Mouse (Mus musculus) MEL (cell line): ENCODE measurements around the gene Itln1.

Experiments used
- CTCF ChIP-seq, 3 experiments: IDR thresholded peaks in 2 of 3; conservative IDR thresholded peaks in 1 of 3; 2 replicates each; pipeline ENCODE4 v1.5.1; 2011 to 2012; ENCODE audit warnings: low read length in 3 of 3, low read depth in 2 of 3, mild to moderate bottlenecking in 2 of 3, improper control_type of control experiment in 1 of 3, inconsistent platforms in 1 of 3, mixed read lengths in 1 of 3, moderate library complexity in 1 of 3; ENCODE audit not compliant: control insufficient read depth in 1 of 3, insufficient read depth in 1 of 3, poor library complexity in 1 of 3, severe bottlenecking in 1 of 3
- E2F4 ChIP-seq: IDR thresholded peaks from 2 replicates; pipeline ENCODE4 v1.6.1; 2011; ENCODE audit warnings: low read depth, low read length, improper control_type of control experiment, borderline replicate concordance
- EP300 ChIP-seq, 2 experiments: IDR thresholded peaks; 2 replicates each; pipeline ENCODE4 v1.6.1; 2011; ENCODE audit warnings: improper control_type of control experiment in 2 of 2, low read length in 2 of 2, low read depth in 1 of 2, mild to moderate bottlenecking in 1 of 2
- ETS1 ChIP-seq: IDR thresholded peaks from 2 replicates; pipeline ENCODE4 v1.6.1; 2012; ENCODE audit warnings: low read depth, mild to moderate bottlenecking, inconsistent platforms, low read length, improper control_type of control experiment, moderate library complexity
- JUND ChIP-seq: IDR thresholded peaks from 2 replicates; pipeline ENCODE4 v1.6.1; 2011; ENCODE audit warnings: low read depth, mild to moderate bottlenecking, improper control_type of control experiment, low read length
- MXI1 ChIP-seq: IDR thresholded peaks from 2 replicates; pipeline ENCODE4 v1.6.1; 2011; ENCODE audit warnings: mild to moderate bottlenecking, low read depth, low read length, improper control_type of control experiment
- POLR2A ChIP-seq, 2 experiments: IDR thresholded peaks; 2 replicates each; pipeline ENCODE4 v1.6.1; 2011 to 2012; ENCODE audit warnings: low read length in 2 of 2, mild to moderate bottlenecking in 2 of 2, control low read depth in 1 of 2, improper control_type of control experiment in 1 of 2, low read depth in 1 of 2, moderate library complexity in 1 of 2; ENCODE audit not compliant: control insufficient read depth in 1 of 2, insufficient read depth in 1 of 2, poor library complexity in 1 of 2
- POLR2AphosphoS5 ChIP-seq: IDR thresholded peaks from 2 replicates; pipeline ENCODE4 v1.6.1; 2012; ENCODE audit warnings: low read depth, borderline replicate concordance, mild to moderate bottlenecking, inconsistent platforms, low read length, moderate library complexity, mixed read lengths
- SIN3A ChIP-seq: IDR thresholded peaks from 2 replicates; pipeline ENCODE4 v1.6.1; 2012; ENCODE audit warnings: low read length, improper control_type of control experiment, inconsistent platforms
- USF1 ChIP-seq: IDR thresholded peaks from 2 replicates; pipeline ENCODE4 v1.6.1; 2014; ENCODE audit warnings: low read depth, mild to moderate bottlenecking, inconsistent platforms, low read length, improper control_type of control experiment, moderate library complexity
- USF2 ChIP-seq, 2 experiments: IDR thresholded peaks; 2 replicates each; pipeline ENCODE4 v1.6.1; 2011 to 2012; ENCODE audit warnings: improper control_type of control experiment in 2 of 2, low read length in 2 of 2, borderline replicate concordance in 1 of 2, inconsistent platforms in 1 of 2, low read depth in 1 of 2, mild to moderate bottlenecking in 1 of 2; ENCODE audit not compliant: insufficient read depth in 1 of 2
- ZKSCAN1 ChIP-seq: IDR thresholded peaks from 2 replicates; pipeline ENCODE4 v1.6.1; 2012; ENCODE audit warnings: low read depth, mild to moderate bottlenecking, inconsistent platforms, low read length, improper control_type of control experiment, moderate library complexity

DNA sequence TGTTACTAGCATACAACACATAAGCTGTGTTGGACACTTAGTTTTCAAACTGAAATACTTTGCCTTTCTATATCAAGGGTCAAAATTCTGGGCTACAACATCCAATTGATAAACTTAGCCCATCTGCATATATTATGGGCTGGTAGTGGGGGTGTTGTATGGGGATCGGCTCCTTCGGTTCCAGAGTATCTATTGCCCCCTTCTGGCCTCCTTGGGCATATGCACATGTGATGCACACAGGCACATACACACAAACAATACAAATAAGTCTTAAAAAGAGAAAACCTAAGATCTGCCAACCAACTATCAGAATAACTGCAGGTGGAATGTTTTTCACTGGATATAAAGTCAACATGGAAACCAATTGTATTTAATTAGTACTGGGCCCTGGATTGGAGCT is 21.9 kb downstream of the Itln1 start:
- TF ChIP-seq POLR2AphosphoS5 (no peak), JUND (no peak), USF1 (no peak), POLR2A (IDR thresholded peaks at IDR 0.05; ENCODE audit: control insufficient read depth in 1 of 2, insufficient read depth in 1 of 2, low read depth in 1 of 2, low read length in 2 of 2, poor library complexity in 1 of 2) (no peak), MXI1 (no peak), USF2 (IDR thresholded peaks at IDR 0.05; ENCODE audit: borderline replicate concordance in 1 of 2, insufficient read depth in 1 of 2, low read depth in 1 of 2, low read length in 2 of 2) (no peak), CTCF (IDR thresholded peaks at IDR 0.05 in 2 of 3, conservative IDR thresholded peaks at IDR 0.05 in 1 of 3; ENCODE audit: control insufficient read depth in 1 of 3, insufficient read depth in 1 of 3, low read depth in 2 of 3, low read length in 3 of 3, poor library complexity in 1 of 3, severe bottlenecking in 1 of 3) (peak; percentile 15 to 35 (median 34); a peak in 4 of 6 replicates), EP300 (IDR thresholded peaks at IDR 0.05; ENCODE audit: low read depth in 1 of 2, low read length in 2 of 2) (no peak), ZKSCAN1 (no peak), SIN3A (no peak), E2F4 (no peak), ETS1 (no peak)
